Mouse (Mus musculus): ENCODE results near the gene Chit1.

Chit1 gene

DNA sequence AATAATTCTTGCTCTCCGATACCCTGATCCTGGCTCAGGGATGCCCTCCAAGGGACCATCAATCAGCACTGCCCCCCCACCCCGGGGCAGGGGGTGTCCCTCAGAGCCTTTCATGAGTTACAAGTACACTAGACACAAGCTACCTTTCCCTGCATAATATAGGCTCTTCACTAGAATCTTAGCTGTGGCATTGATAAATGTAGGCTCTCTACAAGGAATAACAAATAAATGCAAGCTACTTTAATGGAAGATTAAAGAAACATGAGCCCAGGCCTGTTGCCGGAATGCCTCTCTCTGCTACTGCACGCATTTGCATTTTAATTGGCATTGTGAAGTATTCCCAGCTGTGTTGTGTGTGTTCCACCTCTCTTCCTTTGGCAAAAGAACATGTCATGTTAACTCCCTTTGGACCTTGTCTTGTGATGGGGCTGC is 31.3 kb downstream of the Chit1 start:
- ATAC-seq (ENCODE audit: low TSS enrichment) = no peak

DNA sequence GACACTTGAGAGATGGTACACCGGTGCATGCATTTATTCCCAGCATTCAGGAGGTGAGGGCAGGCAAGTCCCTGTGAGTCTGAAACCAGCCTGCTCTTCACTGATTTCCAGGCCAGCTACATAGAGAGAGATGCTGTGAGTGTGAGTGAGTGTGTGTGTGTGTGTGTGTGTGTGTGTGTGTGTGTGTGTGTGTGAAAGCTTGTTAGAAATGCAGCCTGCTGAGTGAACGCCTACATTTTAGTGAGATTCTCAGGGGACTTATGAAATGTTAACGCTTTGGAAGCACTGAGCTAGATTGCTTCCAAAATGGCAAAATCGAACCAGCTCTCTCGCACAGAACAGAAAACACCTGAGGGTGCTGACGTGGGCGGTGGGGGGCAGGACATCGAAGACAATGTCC is 35.0 kb downstream of the Chit1 start:
- peak; percentile 78 for ATAC-seq (ENCODE audit: low TSS enrichment)

DNA sequence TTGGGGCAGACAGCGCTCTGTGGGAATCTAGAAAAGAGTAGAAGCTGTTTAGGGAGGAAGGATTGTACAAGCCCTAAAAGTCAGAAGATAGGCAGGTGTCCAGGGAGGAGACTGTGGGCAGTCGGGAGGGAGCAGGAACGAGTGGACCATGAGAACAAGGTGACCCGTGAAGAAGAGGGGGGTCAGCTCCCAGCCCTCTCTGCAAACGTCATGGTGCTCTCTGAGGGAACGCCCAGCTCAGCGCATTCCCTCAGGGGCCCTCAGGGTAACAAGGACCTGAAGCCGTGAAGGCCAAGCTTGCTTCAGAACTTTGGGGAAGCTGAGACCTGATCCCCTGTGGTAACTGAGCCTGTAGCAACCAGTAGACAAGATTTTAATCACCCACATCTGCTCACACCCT is 39.0 kb downstream of the Chit1 start:
- no peak for ATAC-seq (ENCODE audit: low TSS enrichment)

DNA sequence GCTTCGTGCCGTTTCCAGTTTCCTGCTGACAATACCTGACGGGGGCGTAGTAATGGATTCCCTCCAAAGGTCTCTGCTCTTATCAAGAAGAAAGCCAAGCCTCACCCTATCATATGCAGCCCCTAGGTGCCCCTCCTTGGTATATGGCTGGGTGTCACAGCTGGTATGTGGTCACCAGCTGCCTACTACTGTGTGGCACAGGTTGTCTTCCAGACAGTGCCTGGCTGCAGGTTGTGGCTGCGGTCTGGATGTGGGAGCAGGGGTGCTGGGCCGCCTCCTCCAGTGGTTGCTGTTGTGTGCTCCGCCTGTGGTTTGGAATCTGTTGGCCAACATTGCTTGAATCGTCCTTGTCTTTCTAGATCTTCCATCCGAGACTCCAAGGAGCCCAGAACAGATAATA is 39.7 kb downstream of the Chit1 start:
- ATAC-seq (ENCODE audit: low TSS enrichment) = no peak

DNA sequence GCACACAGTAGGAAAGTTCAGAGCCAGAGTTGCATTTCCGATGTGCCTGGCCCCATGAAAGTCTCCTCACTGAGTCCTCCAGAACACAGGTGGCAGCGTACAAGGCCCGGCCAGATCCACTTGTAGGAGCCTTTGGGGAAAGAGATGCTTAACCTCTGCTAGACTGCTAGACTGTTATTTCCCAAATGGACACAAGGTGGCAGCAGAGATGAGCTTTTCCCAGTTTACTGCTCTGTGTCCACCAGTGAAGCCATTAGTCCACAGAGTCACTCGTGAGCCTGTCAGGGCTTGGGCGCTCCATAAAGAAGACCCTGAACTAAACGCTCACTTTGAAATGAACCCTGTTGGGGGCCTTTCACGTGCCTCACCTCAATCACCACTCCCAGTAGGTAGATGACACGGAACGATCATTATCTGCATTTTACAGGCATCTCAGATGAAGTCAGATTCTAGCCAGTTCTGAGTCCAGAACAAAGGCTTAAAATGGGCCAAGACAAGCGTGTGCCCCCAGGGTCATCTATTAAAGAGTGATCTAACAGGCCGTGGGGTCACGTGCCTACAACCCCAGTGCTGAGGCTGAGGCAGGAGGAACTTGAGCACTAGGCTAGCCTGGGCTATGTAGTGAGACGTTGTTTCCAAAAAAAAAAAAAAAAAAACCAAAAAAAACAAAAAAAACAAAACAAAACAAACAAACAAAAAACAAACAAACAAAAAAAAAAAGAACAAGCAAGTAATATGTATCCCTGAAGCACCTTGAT is 40.8 kb downstream of the Chit1 start:
- peak; percentile 84 for ATAC-seq (ENCODE audit: low TSS enrichment)

DNA sequence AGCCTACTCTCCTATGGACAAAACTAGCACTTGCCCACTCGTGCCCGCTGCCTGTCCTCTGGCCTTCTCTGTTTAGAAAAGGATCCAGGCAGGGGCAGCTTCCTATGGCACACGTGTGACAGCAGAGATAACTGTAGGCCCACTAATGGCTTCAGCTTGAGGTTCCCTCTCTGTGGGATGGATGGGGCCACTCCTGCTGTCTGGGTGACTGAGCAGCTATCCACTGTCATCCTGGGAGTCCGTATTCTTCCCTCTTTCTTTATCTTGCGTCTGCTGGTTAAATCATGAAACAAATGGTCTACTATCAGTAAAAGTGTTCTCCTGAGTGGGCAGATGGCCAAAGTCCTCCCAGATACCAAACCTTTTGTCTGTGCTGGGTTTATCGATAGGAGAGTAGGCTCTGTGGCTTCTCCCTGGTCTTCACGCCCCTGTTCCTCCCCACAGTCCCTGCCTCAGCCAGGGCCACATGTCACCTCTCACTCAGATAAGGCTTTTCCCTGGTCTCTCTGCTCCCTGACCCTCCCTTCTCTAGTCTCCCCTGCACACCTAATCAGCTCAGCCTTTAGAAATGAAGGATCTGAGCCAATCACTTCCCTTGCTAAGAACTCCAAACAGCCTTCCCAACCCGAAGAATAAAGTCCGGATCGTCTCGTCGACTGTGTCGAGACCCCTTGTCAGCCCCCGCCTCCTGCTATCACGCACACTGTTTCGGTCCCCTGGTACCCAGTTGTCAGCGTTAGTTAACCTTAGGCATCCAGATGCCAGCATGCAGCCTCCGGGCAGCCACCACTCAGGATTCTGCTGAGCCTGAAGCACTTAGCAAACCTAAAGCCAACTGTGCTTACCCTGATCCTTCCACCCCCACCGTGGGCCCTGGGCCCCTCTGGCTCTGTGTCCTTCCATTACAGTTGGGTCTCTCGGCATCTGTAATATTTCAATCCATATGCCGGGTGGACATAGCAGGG is 41.9 kb downstream of the Chit1 start:
- ATAC-seq (ENCODE audit: low TSS enrichment) = no peak

DNA sequence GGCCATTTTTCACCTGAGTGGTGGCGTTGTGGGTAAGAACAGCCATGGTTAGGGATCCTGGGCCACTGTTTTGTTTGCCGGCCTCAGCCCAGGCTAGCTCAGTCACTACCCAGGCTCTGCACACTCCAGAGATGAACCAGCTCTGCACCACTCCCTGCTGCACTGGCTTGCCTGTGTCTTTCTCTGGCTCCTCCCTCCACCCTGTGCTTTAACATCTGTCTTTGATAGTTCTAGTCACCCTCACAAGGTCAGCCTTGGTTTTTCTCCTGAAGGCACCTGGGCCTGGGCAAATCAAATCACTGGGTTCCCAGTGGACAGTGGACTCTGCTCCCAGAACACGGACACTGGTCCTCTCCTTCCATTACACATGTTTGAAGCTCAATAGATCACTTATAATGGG is 43.1 kb downstream of the Chit1 start:
- ATAC-seq (ENCODE audit: low TSS enrichment) = no peak

DNA sequence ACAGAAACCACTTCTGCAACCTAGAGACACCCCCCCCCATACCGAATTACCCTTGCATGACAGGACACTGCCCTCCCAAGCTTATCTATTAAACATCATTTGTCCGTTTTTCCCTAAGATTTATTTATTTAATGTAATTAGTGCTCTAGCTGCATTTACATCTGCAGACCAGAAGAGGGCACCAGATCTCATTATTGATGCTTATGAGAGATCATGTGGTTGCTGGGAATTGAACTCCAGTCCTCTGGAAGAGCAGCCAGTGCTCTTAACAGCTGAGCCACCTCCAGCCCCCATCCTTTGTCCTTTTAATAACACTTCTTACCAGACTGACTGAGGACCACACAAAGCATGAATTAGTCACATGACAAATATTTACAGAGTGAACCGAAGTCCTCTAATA is 43.6 kb downstream of the Chit1 start:
- no peak for ATAC-seq (ENCODE audit: low TSS enrichment)

DNA sequence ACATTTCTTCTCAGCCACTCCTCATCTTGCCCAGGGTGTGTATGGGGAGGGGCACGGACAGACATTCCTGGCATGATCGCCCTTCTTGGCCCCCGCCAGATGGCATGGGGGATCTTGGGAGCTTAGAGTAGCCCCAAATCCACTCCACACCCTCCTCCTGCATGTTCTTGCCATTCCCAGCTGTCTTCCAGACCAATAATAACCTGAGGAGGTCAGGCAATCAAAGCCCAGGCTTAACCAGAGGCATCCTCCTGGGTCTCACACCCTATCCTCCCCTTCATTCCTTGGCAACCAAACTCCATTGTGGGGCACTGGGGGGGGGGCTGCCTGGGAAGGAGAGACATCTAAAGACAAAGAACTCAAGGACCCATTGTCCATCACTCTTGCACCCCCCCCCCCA is 49.4 kb downstream of the Chit1 start:
- ATAC-seq (ENCODE audit: low TSS enrichment) = no peak

DNA sequence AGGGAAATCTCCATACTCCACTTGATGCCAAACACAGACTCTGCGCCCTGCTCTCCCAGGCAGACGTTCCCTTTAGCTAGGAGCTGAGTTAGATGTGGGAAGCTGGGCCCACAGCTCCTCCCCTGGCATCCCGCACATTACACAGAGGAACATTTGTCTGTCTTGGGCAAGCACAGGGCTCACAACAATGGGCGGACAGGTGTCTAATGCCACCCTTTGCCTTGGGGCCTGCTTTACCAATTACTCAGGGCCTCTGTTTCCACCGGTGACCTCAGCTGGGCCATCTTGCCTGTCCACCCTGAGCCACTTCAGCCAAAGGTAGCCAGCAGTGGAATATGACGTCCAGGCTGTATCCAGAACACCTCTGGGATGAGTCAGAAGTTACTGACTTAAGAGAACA is 50.4 kb downstream of the Chit1 start:
- ATAC-seq (ENCODE audit: low TSS enrichment) = no peak

DNA sequence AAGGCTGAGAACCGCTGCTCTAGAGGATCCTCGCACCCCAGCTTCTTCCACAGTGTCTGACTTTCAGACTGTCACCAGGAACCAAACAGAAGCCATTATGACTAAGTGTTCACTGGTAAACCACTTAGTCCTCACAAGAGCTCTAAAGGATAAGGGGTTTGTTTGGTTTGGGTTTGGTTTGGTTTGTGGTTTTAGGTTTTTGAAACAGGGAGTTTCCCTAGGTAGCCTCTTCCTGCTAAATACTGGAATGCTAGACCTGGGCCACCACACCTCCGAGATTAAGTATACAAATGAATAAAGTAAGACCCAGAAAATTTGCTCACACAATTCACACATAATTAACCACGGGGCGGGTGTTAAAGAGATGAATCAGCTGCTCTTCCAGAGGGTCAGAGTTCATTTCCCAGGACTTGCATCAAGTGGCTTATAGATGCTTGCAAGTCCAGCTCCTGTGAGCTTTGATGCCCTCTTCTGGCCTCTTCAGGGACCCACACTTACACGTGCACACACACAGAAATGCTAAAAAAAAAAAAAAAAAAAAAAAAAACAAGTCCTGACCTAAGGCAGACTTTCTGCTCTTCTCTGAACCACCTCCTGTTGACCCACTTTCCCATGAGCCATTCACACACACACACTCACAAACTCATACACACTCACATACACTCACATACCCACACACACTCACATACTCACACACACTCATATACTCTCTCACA is 51.6 kb downstream of the Chit1 start:
- no peak for ATAC-seq (ENCODE audit: low TSS enrichment)

DNA sequence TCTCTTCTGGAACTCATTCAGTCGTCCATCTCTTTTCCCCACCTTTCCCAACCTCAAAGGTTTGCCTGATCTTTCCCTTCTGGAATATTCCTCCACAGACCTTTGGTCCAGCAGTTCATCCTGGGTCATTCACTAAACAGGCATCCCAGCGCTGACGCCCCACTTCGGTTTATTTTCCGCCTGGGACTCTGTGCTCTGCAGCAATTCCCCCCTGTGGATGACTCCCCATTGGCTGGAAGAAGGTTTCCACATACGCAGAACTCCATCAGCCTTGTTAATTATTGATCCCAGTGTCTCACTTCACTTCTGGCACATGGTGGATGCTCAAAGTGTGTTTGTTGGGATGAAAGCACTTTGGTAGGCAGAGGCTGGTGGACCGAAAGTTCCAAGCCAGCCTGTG is 52.4 kb downstream of the Chit1 start:
- ATAC-seq (ENCODE audit: low TSS enrichment) = no peak

DNA sequence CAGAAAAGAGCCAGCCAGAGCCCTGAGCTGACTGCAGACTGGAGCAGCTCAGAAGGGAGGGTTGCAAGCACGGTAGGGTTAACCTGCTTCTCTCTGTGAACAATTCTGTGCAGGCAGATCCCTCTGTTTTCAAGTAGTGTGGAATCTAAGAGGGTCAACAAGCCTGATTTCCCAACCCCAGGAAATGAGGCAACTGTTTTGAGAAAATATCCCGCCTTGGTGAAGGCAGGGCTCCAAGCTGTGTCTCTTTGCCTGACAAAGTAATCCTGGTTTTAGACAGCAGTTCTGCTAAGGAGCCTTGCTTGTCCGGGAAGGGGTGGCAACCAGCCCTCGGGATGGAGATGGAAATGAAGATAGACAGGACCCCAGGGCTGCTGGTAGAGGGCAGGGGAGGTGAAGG is 53.4 kb downstream of the Chit1 start:
- ATAC-seq (ENCODE audit: low TSS enrichment) = no peak

DNA sequence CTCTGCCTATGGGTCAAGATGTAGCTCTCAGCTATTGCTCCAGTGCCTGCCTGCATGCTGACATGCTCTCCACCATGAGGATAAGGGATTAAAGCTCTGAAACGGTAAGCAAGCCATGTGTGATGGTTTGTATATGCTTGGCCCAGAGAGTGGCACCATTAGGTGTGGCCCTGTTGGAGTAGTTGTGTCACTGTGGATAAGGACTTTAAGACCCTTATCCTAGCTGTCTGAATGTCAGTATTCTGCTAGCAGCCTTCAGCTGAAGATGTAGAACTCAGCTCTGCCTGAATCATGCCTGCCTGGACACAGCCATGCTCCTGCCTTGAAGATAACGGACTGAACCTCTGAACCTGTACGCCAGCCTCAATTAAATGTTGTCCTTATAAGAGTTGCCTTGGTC is 55.5 kb downstream of the Chit1 start:
- ATAC-seq (ENCODE audit: low TSS enrichment) = no peak

DNA sequence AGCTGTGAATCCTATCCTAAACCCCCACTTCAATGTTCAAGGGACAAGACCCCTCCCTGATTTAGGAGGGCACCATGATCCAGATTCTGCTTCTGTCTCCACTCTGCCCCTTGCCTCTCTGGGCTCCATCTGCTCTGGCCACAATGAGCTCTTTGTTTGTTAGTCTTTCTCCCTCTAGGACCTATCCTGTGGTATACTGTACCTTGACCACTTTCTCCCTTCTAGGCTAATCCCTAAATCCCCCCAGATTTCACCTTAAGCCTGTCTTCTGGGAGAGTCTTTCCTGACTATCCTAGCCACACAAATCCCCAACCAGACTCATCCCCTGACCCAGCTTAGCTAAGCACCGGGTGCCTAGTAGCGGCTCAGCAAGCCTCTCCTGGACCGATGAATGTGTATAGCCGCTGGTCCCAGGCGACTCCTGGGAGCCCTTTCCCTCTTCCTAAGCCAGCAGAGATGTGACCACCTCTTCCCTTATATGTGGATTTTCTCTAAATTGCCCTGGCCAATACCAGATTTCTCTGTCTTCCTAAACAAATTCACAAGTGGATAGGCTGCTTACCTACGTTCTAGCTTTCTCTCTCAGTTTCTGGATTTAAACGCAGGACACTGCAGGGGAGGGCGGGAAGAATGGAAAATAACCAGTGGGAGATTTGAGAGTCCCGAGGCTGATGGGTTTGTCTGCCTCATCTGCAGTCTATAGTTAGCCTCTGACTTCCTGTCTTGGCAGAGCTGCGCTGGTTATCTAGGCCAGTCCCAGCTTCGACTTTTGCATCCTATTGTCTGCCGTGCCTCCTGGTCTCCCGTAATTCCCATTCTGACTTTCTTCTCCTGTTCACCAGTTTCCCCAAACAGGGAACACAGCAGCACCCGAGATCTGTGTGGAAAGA is 56.6 kb downstream of the Chit1 start:
- peak; percentile 95 for ATAC-seq (ENCODE audit: low TSS enrichment)

DNA sequence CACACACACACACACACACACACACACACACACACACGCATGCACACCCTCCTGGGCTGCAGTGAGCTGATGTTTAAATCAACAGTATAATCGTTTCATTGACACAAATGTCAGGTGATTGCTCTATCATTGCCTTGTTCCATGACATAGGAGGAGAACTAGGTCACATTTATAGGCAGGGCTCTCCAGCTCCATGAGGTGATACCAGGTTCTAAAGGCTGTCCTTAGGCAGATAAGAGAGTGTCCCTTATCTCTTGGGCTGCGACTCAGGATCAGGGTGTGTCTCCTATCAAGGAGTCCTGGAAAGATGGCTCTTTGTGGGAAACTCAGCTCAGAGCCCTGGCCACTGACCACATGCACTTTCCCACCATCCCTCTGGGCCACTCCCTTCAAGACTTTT is 57.5 kb downstream of the Chit1 start:
- no peak for ATAC-seq (ENCODE audit: low TSS enrichment)

DNA sequence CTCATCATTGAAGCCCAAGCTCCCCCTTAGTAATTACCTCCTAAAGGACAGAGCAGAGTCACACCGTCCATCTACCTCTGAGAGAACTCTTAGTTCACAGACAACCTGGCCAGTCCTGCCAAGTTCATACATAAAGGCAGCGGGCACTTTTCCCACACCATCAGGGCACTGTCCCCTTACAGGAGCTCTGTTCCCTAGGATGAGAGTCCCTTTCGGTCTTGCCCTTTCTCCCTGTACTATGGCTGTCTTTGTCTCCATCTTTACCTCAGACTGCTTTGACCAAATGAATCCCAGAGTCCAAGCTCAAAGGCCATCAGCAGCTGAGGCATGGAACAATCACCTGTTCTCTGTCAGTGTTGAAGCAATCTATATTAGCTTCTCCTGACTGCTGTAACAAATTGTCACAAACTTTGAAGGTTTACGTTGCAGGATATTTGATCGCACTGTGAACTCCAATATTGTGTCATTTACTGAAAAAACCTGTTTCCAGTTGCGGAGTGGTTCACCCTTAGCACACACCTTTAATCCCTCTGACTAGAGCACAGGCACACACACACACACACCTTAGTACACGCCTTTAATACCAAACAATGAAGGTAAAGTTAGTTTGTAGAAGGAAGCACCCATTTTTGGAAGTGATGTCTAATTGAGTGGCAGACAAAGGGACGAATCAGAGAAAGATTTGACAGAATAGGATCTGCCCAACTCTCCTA is 58.1 kb downstream of the Chit1 start:
- no peak for ATAC-seq (ENCODE audit: low TSS enrichment)

DNA sequence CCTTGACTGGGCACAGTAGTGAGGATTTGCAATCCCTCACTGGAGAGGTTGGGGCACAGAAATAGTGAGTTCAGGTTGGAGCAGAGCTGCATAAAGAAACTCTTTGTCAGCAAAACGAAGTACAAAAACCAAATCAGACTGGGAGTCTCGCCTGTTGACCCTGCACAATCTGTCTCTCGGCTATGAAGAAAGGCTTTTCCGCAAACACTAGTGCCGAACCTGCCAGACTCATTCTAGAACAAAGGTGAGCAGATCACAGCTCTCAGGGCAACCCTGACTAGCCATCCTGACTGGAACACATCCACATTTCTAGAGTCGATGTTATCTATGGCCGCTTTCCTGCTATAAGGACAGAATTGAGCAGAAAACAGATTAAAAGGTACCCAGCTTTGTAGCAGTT is 62.0 kb downstream of the Chit1 start:
- no peak for ATAC-seq (ENCODE audit: low TSS enrichment)

DNA sequence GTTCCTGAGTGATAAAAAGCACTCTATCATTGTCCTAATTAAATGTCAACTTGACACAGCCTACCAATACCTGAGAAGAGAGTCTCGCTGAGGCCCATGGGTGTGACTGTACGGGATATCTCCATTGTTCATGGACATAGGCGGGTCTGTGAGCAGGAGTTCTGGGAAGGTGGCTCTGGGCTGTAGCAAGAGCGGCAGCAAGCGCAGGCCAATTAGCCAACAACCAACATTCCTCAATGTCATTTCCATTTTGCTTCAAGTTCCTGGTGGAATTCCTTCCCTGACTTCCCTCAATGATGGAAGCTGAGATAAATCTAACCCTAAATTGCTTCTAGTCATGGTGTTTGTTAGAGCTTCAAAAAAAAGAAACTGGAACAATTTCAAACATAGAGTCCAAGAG is 66.9 kb downstream of the Chit1 start:
- ATAC-seq (ENCODE audit: low TSS enrichment) = no peak

DNA sequence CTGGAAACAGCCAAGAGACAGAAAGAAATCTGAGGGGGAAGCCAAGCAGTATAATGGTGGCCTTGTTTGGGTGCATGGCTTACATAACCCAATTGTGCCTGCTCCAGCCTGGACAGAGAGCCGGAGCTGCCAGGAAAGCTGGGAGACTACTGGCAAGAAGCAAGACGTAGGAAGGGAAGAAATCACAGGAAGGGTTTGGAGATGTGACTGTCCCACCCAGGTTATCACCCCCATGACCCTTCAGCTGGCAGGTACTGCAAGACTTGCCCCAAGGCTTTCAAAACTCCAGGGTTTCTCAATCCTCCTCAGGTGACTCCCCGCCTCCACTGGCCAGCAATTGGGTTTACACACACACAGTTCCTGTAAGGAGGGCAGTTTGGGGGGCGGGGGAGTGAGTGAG is 71.0 kb downstream of the Chit1 start, which contains the start of gene Chil1:
Chil1 (plus strand) TSS at position 152 of the 400 bp plus-strand sequence.
- peak; percentile 78 for ATAC-seq (ENCODE audit: low TSS enrichment)

DNA sequence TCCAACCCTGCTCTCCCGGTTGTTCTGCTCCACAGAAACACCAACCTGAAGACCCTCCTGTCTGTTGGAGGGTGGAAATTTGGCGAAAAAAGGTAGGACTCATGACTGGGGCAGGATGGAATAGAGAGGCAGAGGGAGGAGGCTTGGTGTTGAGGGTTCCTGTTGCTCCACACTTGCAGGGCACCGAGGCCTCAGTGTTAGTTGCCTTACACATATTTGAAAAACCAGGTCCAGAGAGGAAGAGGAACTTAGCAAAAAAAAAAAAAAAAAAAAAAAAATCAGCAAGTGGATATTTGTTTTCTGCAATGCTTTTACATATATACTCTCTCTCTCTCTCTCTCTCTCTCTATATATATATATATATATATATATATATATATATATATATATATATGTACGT is 73.0 kb downstream of the Chit1 start:
- ATAC-seq (ENCODE audit: low TSS enrichment) = no peak

Measured in frontal cortex, adult (tissue).